Mouse (Mus musculus) retina, embryonic 14.5 days (tissue): ENCODE measurements around the gene Ankrd23.
A peak's percentile ranks its signal among the peaks of the same experiment; 100 is the strongest.
"Not testable (repeated sequence)": the region's sequence is repeated elsewhere in the genome, so short reads cannot be mapped to it uniquely, and the experiment has no call there.

Experiments used
- DNase-seq: peaks from one replicate; pipeline ENCODE4 v3.0.0-alpha.2; 2015; ENCODE audit warnings: low spot score

Gene Ankrd23

GRCm38 (mm10) chr1:36536783-36537182 lies at the start of gene Ankrd23:
Gene Ankrd23, minus strand, starts transcription at chr1:36536883.
- not testable (repeated sequence) for DNase-seq

GRCm38 (mm10) chr1:36586288-36586687 lies 49.6 kb upstream of the Ankrd23 start:
- DNase-seq, result no peak

GRCm38 (mm10) chr1:36583408-36584116 lies 46.9 kb upstream of the Ankrd23 start:
- DNase-seq, result no peak

- DNase-seq, result no peak
Observed at GRCm38 (mm10) chr1:36582211-36582610, 45.5 kb upstream of the Ankrd23 start.

GRCm38 (mm10) chr1:36581260-36581659 lies 44.6 kb upstream of the Ankrd23 start:
- no peak for DNase-seq

- peak; percentile 63 for DNase-seq
Observed at GRCm38 (mm10) chr1:36580384-36581207, 43.9 kb upstream of the Ankrd23 start.

DNA sequence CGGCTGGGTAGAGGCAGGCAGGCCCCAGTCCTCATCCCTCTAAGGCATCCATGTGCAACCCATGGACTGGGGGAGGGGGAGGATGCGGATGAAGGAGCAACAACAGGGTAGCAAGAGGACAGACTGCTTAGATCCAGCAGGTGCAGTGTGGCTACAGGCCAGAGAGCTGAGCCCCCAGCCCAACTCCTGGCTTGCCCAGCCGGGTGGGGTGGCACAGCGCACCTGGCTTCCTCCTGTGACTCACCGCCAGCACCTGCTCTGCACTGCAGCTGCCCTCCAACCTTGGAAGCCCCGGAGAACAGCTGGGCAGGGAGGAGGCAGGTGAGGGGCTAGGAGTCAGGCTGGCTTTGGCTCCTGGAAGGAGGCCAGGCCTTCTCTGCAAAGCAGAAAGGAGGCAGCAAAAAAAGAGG lies 43.3 kb upstream of the Ankrd23 start:
- no peak for DNase-seq

GRCm38 (mm10) chr1:36576991-36577675 lies 40.5 kb upstream of the Ankrd23 start:
- no peak for DNase-seq

GRCm38 (mm10) chr1:36575347-36575746 lies 38.7 kb upstream of the Ankrd23 start:
- no peak for DNase-seq

DNA sequence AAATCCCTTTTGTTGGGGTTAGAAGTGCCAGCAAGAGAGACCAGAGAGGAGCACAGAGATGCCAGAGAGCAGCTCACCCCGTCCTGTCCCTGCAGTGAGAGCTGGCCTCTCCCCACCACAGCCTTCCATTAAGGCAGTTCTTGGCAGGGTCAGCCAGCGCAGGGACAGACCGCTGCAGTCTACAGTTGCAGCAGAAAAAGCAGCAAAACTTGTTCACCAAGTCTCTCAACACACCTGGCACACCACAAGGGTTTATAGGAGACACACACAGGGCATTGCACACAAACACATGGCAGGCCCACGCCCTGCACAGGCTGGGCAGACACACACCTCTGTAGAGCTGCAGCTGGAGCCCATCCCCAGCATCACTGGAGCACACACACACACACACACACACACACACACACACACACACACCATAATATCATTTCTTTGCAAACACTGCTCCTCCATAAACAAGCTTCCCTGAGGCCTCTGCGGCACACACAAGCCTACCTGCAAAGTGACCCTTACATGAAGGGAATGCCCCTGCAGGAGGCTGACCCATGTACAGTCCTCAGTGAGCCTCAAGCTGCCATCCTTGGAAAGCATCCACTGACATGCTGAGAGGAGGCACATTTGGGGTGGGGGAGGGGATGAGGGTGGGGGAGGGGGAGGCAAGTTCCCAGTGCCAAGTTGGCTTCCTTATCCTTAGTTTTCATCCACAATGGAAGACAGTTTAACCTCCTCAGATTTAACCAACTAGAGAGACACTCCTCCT lies 37.7 kb upstream of the Ankrd23 start:
- no peak for DNase-seq

DNA sequence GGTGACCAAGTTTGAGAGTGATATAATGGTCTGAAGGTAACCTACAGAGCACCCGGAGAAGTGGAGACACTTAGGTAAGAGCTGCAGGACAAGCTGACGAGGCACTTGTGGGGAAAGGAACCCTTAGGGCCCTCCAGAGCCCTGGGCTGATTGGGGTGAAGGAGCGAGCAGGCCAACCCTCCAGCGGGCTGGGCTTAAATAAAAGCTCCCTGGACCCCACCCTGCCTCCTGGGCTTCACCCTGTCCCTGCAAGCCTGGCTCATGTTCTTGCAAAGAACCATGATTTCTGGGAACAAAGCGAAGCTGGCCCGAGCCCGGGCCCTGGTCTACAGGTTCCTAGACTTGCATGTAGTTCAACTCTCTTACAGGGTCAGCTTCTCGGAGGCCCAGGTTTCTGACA lies 36.8 kb upstream of the Ankrd23 start:
- no peak for DNase-seq

- DNase-seq, result no peak
Observed at GRCm38 (mm10) chr1:36572709-36573108, 36.0 kb upstream of the Ankrd23 start.

DNA sequence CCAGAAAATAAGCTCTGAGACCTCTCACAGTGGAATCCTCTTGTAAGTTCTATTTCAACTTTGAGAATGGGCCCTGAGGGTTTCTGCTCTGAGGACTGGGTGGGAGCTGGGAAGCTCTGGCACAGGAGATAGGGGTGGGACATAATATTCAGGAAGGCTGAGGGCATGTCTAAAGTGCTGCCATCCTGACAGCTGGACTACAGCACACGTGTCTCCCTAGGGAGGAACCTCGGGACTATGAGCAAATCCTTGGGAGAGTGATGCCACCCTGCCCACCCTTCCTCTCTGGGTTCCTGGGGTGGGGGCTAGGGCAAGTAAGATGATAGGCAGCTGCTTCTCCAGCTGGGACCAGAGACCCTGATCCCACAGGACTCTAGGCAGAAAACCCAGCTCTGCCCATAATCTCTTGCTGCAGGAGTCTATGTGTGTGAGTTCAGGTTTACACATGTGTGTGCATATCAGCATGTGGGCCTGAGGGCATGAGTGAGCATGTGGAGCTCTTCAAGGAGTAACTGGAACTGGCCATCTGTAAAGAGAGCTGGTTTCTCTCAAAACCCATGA lies 35.5 kb upstream of the Ankrd23 start:
- no peak for DNase-seq

DNA sequence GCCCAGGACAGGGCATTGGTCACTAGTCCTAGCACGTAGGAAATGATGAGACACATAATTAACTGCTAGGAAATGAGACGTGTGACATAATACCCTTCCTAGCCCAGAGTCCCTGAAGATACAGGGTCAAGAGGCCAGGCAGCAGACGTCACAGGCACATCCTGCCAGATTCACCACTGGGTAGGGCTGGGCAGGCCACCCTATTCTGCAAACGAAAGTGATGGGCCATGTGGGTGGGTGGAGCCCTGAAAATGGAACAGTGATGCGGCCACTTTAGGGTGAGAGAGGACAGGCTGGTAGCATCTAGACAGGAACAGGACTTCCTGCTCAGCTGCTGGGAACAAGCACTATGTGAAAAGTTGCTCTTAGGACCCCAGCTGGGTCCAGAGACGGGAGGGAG lies 34.9 kb upstream of the Ankrd23 start:
- DNase-seq, result no peak

DNA sequence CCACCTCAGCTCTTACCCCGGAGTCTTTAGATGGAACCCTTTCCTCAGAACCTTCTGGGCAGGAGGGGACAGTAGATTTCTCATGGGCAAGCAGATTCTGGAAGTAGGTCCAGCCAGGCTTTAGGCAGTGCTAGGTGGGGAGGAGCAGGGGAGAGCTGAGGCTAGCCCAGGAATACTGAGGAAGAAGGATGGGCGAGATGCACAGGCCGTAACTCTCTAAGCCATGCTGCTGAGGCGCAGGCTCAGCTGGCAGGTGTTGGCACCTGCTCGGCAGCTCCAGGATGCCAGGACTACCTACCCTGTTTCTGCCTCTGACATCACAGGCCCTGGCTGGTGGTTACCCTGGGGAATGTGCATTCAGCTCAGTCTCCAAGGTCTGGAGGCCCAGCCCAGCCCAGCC lies 33.6 kb upstream of the Ankrd23 start:
- DNase-seq, result no peak

GRCm38 (mm10) chr1:36569694-36570276 lies 33.1 kb upstream of the Ankrd23 start:
- no peak for DNase-seq

DNA sequence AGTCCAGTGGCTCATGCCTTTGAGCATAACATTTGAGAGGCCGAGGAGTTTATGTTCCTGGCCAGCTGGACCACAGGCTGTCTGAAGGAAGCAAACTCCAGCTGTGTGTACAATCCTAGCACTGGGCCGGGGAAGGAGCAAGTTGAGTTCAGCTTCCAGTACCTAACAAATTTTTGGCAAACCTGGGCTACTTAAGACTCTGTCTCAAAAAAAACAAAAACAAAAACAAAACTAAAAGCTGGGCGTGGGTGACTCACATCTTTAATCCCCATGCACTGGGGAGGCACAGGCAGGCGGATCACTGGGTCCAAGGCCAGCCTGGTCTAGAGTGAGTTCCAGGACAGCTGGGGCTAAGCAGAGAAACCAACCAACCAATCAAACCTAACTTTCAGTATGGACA lies 32.1 kb upstream of the Ankrd23 start:
- DNase-seq, result no peak

DNA sequence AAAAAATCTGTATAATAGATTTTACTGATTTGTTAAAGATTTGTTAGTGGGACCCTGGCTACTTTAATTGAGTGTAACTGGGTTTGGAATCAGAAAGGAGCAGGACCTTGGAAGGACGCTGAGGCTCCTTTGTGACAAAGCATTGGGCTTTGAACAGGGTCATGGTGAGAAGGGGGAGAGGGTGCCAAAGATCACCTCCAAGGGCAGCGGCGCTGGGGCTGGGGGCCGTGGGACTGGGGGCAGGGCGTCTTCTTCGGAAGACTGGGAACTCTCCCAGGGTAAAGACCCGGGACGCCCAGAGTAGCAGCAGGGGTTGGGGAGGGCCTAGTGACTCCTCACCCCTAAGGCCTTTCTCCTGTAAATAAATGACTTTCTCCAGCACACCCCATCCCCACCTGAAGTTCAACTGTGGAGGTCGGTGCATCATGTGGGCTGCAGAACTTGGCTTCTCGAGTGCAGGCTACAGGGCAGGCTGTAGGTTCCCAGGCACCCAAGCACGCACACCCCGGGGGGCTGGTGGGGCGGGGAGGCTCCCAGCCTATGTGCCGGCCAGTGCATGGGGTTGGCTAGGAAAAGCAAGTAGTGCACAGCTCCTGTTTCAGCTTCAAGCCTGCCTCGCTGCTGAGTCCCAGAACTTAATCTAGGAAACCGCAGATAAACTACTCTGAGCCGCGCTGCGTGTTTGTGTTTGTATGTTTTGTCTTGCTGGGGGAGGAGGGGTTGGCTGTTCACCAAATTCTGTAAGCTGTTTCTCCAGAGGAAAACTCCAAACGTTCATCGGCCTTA lies 31.3 kb upstream of the Ankrd23 start:
- DNase-seq, result no peak

DNA sequence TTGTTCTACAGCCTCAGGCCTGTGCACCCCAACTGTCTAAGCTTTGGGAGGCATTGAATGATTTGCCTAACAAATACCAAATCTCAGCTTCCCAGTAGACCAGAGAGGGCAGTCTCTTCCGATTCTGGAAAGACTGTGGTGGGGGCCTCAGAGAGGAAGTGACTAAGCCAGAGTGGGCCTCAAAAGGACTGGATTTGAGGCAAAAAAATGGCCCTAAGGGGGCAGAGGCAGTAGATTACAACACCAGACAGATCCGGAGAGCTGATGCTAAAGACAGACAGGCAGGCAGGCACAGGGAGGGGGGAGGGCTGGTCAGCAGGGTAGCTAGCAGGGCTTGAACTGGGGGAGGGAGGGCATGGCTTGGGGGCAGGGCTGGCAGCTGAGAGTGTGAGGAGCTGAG lies 29.7 kb upstream of the Ankrd23 start:
- DNase-seq, result no peak

DNA sequence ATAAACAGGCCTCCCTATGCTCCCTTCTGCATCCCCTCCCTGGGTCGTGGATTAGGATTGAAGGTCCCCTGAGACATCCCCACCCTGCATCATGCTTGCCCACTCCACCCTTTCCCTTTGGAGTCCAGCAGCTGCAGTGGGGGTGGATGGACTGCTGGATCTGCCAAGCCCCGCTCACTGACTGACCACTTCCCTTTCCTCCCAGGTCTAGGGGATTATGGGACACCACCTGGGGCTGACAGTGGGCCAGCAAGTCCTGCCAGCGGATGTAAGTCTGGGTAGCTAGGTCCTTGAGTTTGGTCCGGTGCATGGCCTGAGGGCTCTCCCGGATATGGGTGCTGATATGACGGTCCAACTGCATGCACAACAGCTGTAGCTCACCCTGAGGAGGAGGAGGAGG lies 27.4 kb upstream of the Ankrd23 start:
- DNase-seq, result no peak

DNA sequence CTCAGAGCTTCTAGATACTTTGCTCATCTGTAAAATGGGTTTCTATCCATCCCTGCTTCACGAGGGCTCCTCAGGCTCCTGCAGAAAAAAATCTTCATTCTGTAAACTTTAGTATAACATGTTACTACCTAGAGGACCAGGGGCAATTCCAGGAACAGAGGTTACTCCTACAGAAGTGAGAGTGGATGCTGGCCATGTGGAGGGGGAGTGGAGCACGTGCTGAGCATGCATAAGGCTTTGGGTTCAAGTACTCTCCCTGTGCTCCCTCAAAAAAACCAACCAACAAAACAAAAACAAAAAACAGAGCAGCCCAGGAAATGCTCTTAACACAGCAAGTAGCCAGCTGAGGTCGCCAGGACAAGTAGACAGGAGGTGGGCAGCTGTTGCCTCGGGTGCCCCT lies 26.9 kb upstream of the Ankrd23 start:
- DNase-seq, result no peak
